In genomic region chr19:59171151-59171870, GRCm38 (mm10) we compare ENCODE assay signal across 12 mouse cellular contexts. TPM values are rescaled to one million over a fixed set of nuclear protein-coding genes. Genes with fewer than 3 reads are reported as not detected.
DNase-seq lines count a peak whose midpoint lies in the region; ATAC-seq and TF ChIP-seq lines count a peak whose summit lies in the region.
"Had no signal": no experiment of that assay in that cellular context is flagged by ENCODE, and none has a peak within 500 bp of the region (broad histone marks: within the 10 kb centered on the region; RNA-seq: fewer than 3 reads in every experiment).

No protein-coding gene starts in this region.

- H3K4me3 ChIP-seq in heart, embryonic 13.5 days: peak overlapping the region; percentile 22
- 0 out of 2 replicates have a peak overlapping the region, but pooled peaks have one; percentile 1 for H3K4me3 ChIP-seq in hindbrain, embryonic 12.5 days
- H3K4me3 ChIP-seq in midbrain, embryonic 15.5 days: no peak overlapping the region
- no peak overlapping the region for H3K4me3 ChIP-seq in layer of hippocampus, adult 2 months

- H3K27me3 ChIP-seq in heart, embryonic 13.5 days (replicated peaks): peaks cover 100% of the 10 kb centered on the region
- peaks cover 97% of the 10 kb centered on the region for H3K27me3 ChIP-seq in hindbrain, embryonic 12.5 days
- H3K27me3 ChIP-seq in midbrain, embryonic 15.5 days (replicated peaks): peaks cover 94% of the 10 kb centered on the region

- peak overlapping the region; percentile 36 for H3K4me2 ChIP-seq in heart, embryonic 13.5 days
- H3K4me2 ChIP-seq in hindbrain, embryonic 12.5 days (replicated peaks): peak overlapping the region; percentile 31
- peak overlapping the region; percentile 4 for H3K4me2 ChIP-seq in midbrain, embryonic 15.5 days

- under 1% methylated on average over 35 of the region's 38 CpGs for WGBS in heart, embryonic 13.5 days
- 1% methylated on average over 35 of the region's 38 CpGs for WGBS in hindbrain, embryonic 12.5 days
- under 1% methylated on average over 34 of the region's 38 CpGs for WGBS in midbrain, embryonic 15.5 days

- no peak for ATAC-seq in heart, embryonic 13.5 days (ENCODE audit: extremely low read depth, insufficient number of reproducible peaks, low FRiP score, low TSS enrichment)
- ATAC-seq in hindbrain, embryonic 12.5 days (ENCODE audit: low FRiP score): no peak; the same call in 1 of the 2 replicates
- no peak for ATAC-seq in midbrain, embryonic 15.5 days (replicated peaks)

- DNase-seq in heart, postnatal 14 days: no peak
- peak; percentile 60 for DNase-seq in embryo, embryonic 10.5 days (ENCODE audit: low spot score)
- DNase-seq in right cerebral cortex, postnatal 14 days: no peak
- DNase-seq in adrenal gland, adult 2 months: no peak
- DNase-seq in layer of hippocampus, adult 2 months (ENCODE audit: low spot score in 2 of 2): no peak
- DNase-seq: kidney, adult 2 months had no signal

- no peaks in the 10 kb centered on the region for H3K36me3 ChIP-seq in heart, embryonic 13.5 days
- no peaks in the 10 kb centered on the region for H3K36me3 ChIP-seq in hindbrain, embryonic 12.5 days
- no peaks in the 10 kb centered on the region for H3K36me3 ChIP-seq in midbrain, embryonic 15.5 days (replicated peaks)

- peaks cover 36% of the 10 kb centered on the region for H3K4me1 ChIP-seq in heart, embryonic 13.5 days
- peaks cover 19% of the 10 kb centered on the region for H3K4me1 ChIP-seq in hindbrain, embryonic 12.5 days
- H3K4me1 ChIP-seq in midbrain, embryonic 15.5 days: peaks cover 21% of the 10 kb centered on the region

- no peak overlapping the region for H3K27ac ChIP-seq in heart, embryonic 13.5 days (replicated peaks)
- H3K27ac ChIP-seq in hindbrain, embryonic 12.5 days: no peak overlapping the region
- H3K27ac ChIP-seq in midbrain, embryonic 15.5 days: no peak overlapping the region
- no peak overlapping the region for H3K27ac ChIP-seq in layer of hippocampus, adult 2 months
- H3K27ac ChIP-seq: macrophage had no signal

- H3K9ac ChIP-seq in heart, embryonic 13.5 days: no peak overlapping the region
- no peak overlapping the region for H3K9ac ChIP-seq in hindbrain, embryonic 12.5 days
- no peak overlapping the region for H3K9ac ChIP-seq in midbrain, embryonic 15.5 days

- TF ChIP-seq CTCF in layer of hippocampus, adult 2 months (conservative IDR thresholded peaks at IDR 0.05): no peak

- intact Hi-C loops in heart, postnatal 14 days (cut with DNase I): no loop called here

- no peaks in the 10 kb centered on the region for H3K9me3 ChIP-seq in heart, embryonic 13.5 days
- H3K9me3 ChIP-seq in hindbrain, embryonic 12.5 days (replicated peaks): no peaks in the 10 kb centered on the region
- H3K9me3 ChIP-seq in midbrain, embryonic 15.5 days: no peaks in the 10 kb centered on the region

RNA-seq across cellular contexts. Expression of gene Vax1, which starts 1.5 kb away (rescaled TPM):
- polyA plus RNA-seq in heart, embryonic 13.5 days (2015; fragmentation: Nextera tagmentation; extraction: Ambion mirVana): not detected in 2 replicates
- total RNA-seq in heart, postnatal 14 days (2021): not detected
- polyA plus RNA-seq in hindbrain, embryonic 12.5 days (2016; fragmentation: Nextera tagmentation; extraction: Ambion mirVana): not detected in 2 replicates
- 0.92 and 1.0 TPM in 2 replicates for polyA plus RNA-seq in midbrain, embryonic 15.5 days (2015; fragmentation: Nextera tagmentation; extraction: Ambion mirVana)
- not detected for total RNA-seq in adrenal gland, adult 2 months (2021)
- not detected in 2 replicates for polyA plus RNA-seq in adrenal gland, adult 2 months (2012; rRNA removed)
- 1 to 10 TPM in 1 of 2 experiments, under 1 TPM in 1; 0.84 to 1.7 TPM for total RNA-seq in layer of hippocampus, adult 2 months (2021)
- polyA plus RNA-seq: C2C12; kidney, adult 2 months; macrophage; stomach, embryonic 16.5 days had no signal

RNA-seq across cellular contexts. Expression of gene Kcnk18, which starts 47.7 kb away (rescaled TPM):
- not detected in 2 replicates for polyA plus RNA-seq in heart, embryonic 13.5 days (2015; fragmentation: Nextera tagmentation; extraction: Ambion mirVana)
- not detected for total RNA-seq in heart, postnatal 14 days (2021)
- polyA plus RNA-seq in hindbrain, embryonic 12.5 days (2016; fragmentation: Nextera tagmentation; extraction: Ambion mirVana): not detected in 2 replicates
- not detected in 2 replicates for polyA plus RNA-seq in midbrain, embryonic 15.5 days (2015; fragmentation: Nextera tagmentation; extraction: Ambion mirVana)
- total RNA-seq in adrenal gland, adult 2 months (2021): not detected
- not detected in 2 replicates for polyA plus RNA-seq in adrenal gland, adult 2 months (2012; rRNA removed)
- not detected for total RNA-seq in layer of hippocampus, adult 2 months (2021)
- polyA plus RNA-seq: C2C12; kidney, adult 2 months; macrophage; stomach, embryonic 16.5 days had no signal

Comparison
In these comparisons a context has a peak if more than half of its experiments do, and no peak if none do; other contexts are left out.
1. H3K4me3 ChIP-seq: peak in heart, embryonic 13.5 days (single experiment) and hindbrain, embryonic 12.5 days (single experiment); none in midbrain, embryonic 15.5 days (single experiment) and layer of hippocampus, adult 2 months (single experiment).
2. Peak in every context shown above with its lines, with median percentiles within 50 percentile points of each other: H3K4me2 ChIP-seq.